Mouse (Mus musculus) liver, embryonic 12.5 days (tissue): ENCODE data around the gene Olfr750. TPM values are rescaled to one million over a fixed set of nuclear protein-coding genes. Genes with fewer than 3 reads are reported as not detected.
A peak's percentile ranks its signal among the peaks of the same experiment; 100 is the strongest.
"Not testable (repeated sequence)": the region's sequence is repeated elsewhere in the genome, so short reads cannot be mapped to it uniquely, and the experiment has no call there.

Experiments used
- ATAC-seq: fragments of 200-750 bp; cut with Nextera tagmentation; 2 replicates; pipeline ENCODE4 v1.8.0; 2017; ENCODE audit warnings: moderate number of reproducible peaks, mild to moderate bottlenecking, moderate library complexity
- H3K27ac ChIP-seq: fragments of 300-500 bp; sonication (generic); 2 replicates; pipeline ENCODE4 v1.5.1; 2016; ENCODE audit warnings: mild to moderate bottlenecking
- H3K27me3 ChIP-seq: fragments of 300-500 bp; sonication (generic); replicated peaks from 2 replicates; pipeline ENCODE4 v1.6.1; 2016; ENCODE audit warnings: mild to moderate bottlenecking, moderate library complexity
- H3K36me3 ChIP-seq: fragments of 300-500 bp; sonication (generic); 2 replicates; pipeline ENCODE4 v1.6.1; 2016; ENCODE audit warnings: mild to moderate bottlenecking, moderate library complexity
- H3K4me1 ChIP-seq: fragments of 300-500 bp; sonication (generic); 2 replicates; pipeline ENCODE4 v1.6.1; 2016
- H3K4me2 ChIP-seq: fragments of 300-500 bp; sonication (generic); 2 replicates; pipeline ENCODE4 v1.6.1; 2016; ENCODE audit warnings: mild to moderate bottlenecking, moderate library complexity
- H3K4me3 ChIP-seq: fragments of 300-500 bp; sonication (generic); 2 replicates; pipeline ENCODE4 v1.5.1; 2016; ENCODE audit warnings: mild to moderate bottlenecking, moderate library complexity
- H3K9ac ChIP-seq: fragments of 300-500 bp; sonication (generic); 2 replicates; pipeline ENCODE4 v1.6.1; 2016; ENCODE audit warnings: mild to moderate bottlenecking, moderate library complexity
- H3K9me3 ChIP-seq: fragments of 300-500 bp; sonication (generic); replicated peaks from 2 replicates; pipeline ENCODE4 v1.6.1; 2016; ENCODE audit warnings: mild to moderate bottlenecking, moderate library complexity
- WGBS: fragments of 180-500 bp; shearing (Covaris S2); methylation state at CpG from one replicate; pipeline ENCODE4 v1.1.7; 2016; ENCODE audit not compliant: insufficient replicate concordance; 5-methylcytosine and 5-hydroxymethylcytosine counted together
- polyA plus RNA-seq: library from polyadenylated mRNA; unstranded; fragments of >200 nt; fragmentation: Nextera tagmentation; extraction: Ambion mirVana; gene quantifications from 2 replicates; pipeline ENCODE4 v1.2.1, GENCODE M21; 2016

The Olfr750 gene
- not detected in 2 replicates for polyA plus RNA-seq

DNA sequence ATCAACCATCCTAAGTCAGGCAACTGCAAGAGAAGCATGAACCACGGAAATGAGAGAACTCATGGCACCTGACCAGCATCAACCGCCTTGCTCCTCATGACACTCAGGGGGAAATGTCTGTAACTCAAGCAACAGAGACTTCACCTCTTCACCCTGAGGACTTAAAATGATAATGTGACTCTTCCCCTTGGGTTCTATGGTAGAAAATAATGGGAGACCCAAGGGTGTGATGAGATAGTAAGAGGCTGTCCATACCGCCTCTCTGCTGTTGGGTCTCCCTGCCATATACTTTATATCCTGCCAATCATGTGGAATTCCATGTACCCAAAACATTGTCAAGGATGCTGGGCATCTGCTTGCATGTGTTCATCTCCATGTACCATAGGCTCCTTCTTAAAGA lies at the start of gene Olfr750:
Olfr750 (minus strand) TSS at position 101 of the 400 bp plus-strand sequence.
- no peak for ATAC-seq
- Histone ChIP-seq H3K4me2 (no peak within 1 kb of the TSS), H3K4me1 (no peaks in the 10 kb centered on the region), H3K27me3 (peaks cover 34% of the 10 kb centered on the region), H3K9ac (no peak within 1 kb of the TSS), H3K27ac (no peak within 1 kb of the TSS), H3K4me3 (no peak within 1 kb of the TSS), H3K36me3 (no peaks in the 10 kb centered on the region), H3K9me3 (no peaks in the 10 kb centered on the region)
- 71% methylated on average over 3 of the region's 3 CpGs for WGBS

DNA sequence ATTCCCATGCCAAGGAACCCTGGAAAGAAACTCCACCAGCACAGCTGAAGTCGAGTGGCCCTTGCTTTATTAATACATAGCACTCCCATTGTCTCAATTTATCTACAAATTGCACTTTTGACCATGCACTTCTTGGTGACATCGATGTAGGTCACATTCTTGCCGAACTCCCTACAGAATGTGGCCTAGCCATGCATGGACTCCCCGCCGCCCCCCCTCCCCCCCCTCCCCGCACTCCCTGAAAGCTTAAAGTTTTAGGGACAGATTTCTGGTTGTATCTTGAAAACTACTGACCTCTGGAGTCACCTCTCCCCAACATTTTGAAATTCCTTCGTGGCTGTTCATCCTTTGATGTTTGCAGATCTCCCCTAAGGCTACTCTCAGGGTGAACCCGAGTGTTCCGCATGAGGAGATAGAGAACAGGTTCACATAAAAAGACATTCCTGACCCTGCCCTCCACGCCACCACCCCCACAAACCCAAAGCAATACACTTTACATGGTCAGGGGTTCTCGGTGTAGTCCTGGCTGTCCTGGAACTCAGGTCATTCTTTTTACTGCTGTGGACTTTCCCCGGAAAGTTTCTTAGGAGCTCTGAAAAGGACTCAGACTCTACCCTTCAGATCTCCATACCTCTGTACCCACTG lies 39.8 kb upstream of the Olfr750 start, which contains the start of gene Eddm3b:
Eddm3b (plus strand) TSS at position 511 of the 645 bp plus-strand sequence.
- no peak within 1 kb of the TSS for H3K4me2 ChIP-seq
- H3K27me3 ChIP-seq, result 0 out of 2 replicates have a peak, but pooled peaks cover 14% of the 10 kb centered on the region
- H3K9ac ChIP-seq, result no peak within 1 kb of the TSS
- ATAC-seq, result no peak
- H3K36me3 ChIP-seq, result no peaks in the 10 kb centered on the region
- H3K4me1 ChIP-seq, result 0 out of 2 replicates have a peak, but pooled peaks cover 4% of the 10 kb centered on the region
- 57% methylated on average over 12 of the region's 12 CpGs for WGBS
- no peaks in the 10 kb centered on the region for H3K9me3 ChIP-seq
- H3K27ac ChIP-seq, result no peak within 1 kb of the TSS
- no peak within 1 kb of the TSS for H3K4me3 ChIP-seq

DNA sequence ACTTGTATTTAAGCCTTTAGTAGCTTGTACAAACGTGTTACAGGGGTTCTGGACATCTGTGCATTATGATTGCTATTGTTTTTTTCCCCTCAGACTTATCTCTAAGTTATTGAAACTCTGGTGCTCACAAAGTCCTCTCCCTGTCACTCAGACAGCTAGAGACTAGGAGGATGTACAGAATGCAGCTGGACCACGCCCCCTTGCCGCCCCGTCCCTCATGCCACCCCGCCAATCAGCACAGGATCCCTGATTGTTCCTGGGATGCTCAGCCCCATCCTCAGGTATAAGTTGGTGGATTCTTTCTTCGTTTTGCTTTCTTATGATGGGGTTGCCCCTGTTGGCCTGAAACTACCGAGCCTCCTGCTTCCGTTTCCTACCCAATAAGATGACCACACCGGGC lies 39.2 kb upstream of the Olfr750 start:
- no peak overlapping the region for H3K27ac ChIP-seq
- H3K36me3 ChIP-seq, result no peaks in the 10 kb centered on the region
- no peak overlapping the region for H3K4me2 ChIP-seq
- H3K9ac ChIP-seq, result no peak overlapping the region
- no peaks in the 10 kb centered on the region for H3K9me3 ChIP-seq
- H3K4me3 ChIP-seq, result no peak overlapping the region
- WGBS, result 45% methylated on average over 9 of the region's 9 CpGs
- 0 out of 2 replicates have a peak, but pooled peaks cover 4% of the 10 kb centered on the region for H3K4me1 ChIP-seq
- no peak for ATAC-seq
- 0 out of 2 replicates have a peak, but pooled peaks cover 14% of the 10 kb centered on the region for H3K27me3 ChIP-seq

DNA sequence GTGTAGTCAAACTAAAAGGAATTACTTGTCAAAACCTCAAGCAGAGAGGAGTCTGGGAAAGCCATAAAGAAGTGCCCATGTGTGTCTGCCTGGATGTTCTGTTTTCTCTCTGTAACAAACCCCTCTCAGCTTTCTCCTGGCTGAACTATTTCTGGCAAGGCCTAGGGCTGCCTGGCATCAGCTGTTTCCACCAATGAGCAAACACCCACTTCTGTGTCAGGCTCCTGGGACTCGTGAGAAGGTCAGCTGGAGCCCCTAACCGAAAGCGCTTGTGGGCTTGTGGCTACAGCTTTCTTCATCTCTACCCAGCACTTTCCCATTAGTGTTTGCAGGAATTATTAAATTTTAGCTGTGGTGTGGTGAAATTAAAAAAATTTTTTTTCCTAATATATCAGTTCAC lies 37.7 kb upstream of the Olfr750 start:
- Histone ChIP-seq H3K4me2 (no peak overlapping the region), H3K4me3 (no peak overlapping the region), H3K4me1 (0 out of 2 replicates have a peak, but pooled peaks cover 4% of the 10 kb centered on the region), H3K36me3 (no peaks in the 10 kb centered on the region), H3K9ac (no peak overlapping the region; the same call in 1 of the 2 replicates), H3K27me3 (0 out of 2 replicates have a peak, but pooled peaks cover 14% of the 10 kb centered on the region), H3K27ac (no peak overlapping the region), H3K9me3 (no peaks in the 10 kb centered on the region)
- WGBS, result 61% methylated on average over 3 of the region's 3 CpGs
- ATAC-seq, result no peak

DNA sequence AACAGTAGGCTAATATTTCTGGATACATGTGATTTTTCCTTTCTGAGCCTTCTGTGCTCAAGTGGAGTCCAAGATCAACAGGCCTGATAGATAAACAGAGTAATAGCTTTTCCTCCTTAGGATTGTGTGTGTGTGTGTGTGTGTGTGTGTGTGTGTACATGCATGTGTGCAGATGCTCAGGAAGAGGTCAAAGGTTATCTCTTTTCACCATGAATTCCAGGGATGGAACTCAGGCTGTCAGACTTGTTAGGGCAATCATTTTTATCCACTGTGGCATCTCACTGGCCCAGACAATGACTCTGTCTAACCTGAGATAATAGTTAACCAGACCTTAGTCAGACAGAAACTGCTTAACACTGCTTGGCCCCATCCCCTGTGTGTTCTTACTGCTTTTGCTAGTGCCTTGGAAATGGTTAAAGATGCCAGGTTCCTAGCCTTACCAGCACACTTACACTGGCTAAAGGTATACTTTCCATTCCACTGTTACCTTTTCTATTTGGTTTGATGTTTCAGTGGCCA lies 32.3 kb upstream of the Olfr750 start:
- no peak for ATAC-seq

DNA sequence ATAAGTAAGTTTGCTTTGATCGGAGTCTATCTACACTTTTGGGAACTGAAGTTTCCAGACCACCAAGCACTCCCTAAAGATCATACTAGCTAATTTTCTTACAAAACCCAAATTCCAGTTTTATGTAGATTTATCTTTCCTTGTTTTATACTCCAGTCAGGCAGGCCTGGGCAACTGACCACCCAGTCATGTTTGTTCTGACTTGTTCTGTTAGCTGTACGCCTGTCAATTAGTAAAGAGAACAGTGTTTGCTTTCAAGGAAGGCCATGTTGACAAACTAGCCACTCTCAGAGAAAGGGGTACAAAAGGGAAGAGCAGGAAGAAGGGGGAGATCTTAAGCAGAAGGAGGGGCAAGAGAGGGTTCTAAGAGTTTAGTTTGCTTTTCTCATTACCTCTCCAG lies 30.1 kb upstream of the Olfr750 start:
- Histone ChIP-seq H3K9me3 (no peaks in the 10 kb centered on the region), H3K27me3 (no peaks in the 10 kb centered on the region), H3K27ac (peak overlapping the region; percentile 16; the same call in 1 of the 2 replicates), H3K4me1 (peaks cover 25% of the 10 kb centered on the region), H3K36me3 (no peaks in the 10 kb centered on the region), H3K4me3 (no peak overlapping the region), H3K9ac (no peak overlapping the region), H3K4me2 (no peak overlapping the region)
- ATAC-seq, result no peak
- WGBS, result 68% methylated on average over 2 of the region's 2 CpGs

More for the DNA sequence above, 32.3 kb upstream of the Olfr750 start:
- Histone ChIP-seq H3K27ac (no peak overlapping the region), H3K27me3 (no peaks in the 10 kb centered on the region), H3K9me3 (no peaks in the 10 kb centered on the region), H3K9ac (no peak overlapping the region), H3K36me3 (no peaks in the 10 kb centered on the region), H3K4me2 (no peak overlapping the region), H3K4me1 (peaks cover 25% of the 10 kb centered on the region), H3K4me3 (no peak overlapping the region)

DNA sequence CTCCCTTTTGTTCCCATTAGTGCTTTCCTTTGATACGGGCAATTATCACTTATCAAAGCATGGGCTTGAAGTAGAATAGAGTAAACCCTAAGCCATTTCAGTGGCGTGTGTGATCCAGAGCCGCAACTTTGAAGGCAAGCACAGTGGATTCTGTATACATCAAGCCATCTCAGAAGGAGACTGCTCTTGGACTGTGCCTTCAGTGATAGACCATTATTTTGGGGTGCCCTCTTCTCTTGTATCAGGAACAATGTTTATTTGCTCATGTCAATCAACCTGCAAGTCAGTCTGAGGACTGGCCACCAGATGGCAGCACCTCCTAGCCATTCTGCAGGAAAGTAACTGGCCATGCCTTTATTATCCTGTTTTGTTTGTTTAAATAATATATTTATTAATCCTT lies 29.0 kb upstream of the Olfr750 start:
- H3K36me3 ChIP-seq, result no peaks in the 10 kb centered on the region
- H3K27me3 ChIP-seq, result no peaks in the 10 kb centered on the region
- no peak for ATAC-seq
- H3K4me2 ChIP-seq, result no peak overlapping the region
- H3K4me3 ChIP-seq, result no peak overlapping the region
- H3K4me1 ChIP-seq, result peaks cover 25% of the 10 kb centered on the region
- WGBS, result 64% methylated on average over 3 of the region's 3 CpGs
- no peaks in the 10 kb centered on the region for H3K9me3 ChIP-seq
- H3K9ac ChIP-seq, result no peak overlapping the region
- no peak overlapping the region for H3K27ac ChIP-seq

DNA sequence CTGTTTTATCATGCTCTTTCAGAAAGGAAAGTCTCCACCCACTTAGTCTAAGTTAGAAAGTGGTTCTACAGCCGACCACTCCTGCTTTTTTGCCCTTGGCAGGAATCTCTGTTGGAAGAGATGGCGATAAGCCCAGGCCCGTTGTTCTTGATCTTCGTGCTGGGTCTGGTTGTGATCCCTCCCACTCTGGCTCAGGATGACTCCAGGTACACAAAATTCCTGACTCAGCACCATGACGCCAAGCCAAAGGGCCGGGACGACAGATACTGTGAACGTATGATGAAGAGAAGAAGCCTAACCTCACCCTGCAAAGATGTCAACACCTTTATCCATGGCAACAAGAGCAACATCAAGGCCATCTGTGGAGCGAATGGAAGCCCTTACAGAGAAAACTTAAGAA lies 27.0 kb upstream of the Olfr750 start:
- no peaks in the 10 kb centered on the region for H3K9me3 ChIP-seq
- no peak overlapping the region for H3K9ac ChIP-seq
- ATAC-seq, result no peak
- no peaks in the 10 kb centered on the region for H3K36me3 ChIP-seq
- no peaks in the 10 kb centered on the region for H3K27me3 ChIP-seq
- WGBS, result 65% methylated on average over 9 of the region's 9 CpGs
- no peak overlapping the region for H3K4me2 ChIP-seq
- no peak overlapping the region for H3K27ac ChIP-seq
- no peak overlapping the region for H3K4me3 ChIP-seq
- H3K4me1 ChIP-seq, result peaks cover 19% of the 10 kb centered on the region

DNA sequence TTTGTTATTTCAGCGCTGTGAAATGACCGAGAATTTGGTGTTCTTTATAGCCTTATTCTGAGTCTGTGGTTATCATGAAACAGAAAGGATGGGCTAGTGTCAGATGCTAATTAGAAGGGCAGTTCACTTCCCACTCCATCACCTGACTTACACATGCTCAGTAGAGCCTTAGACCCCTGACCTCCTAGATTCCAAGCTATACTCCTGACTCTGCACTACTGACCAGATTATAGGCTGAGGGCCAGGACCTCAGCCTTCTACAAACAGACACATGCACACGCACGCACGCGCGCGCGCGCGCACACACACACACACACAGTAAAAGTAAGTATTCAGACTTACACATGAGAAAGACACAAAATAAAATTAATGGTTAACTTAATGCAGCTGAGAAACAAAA lies 24.7 kb upstream of the Olfr750 start:
- Histone ChIP-seq H3K36me3 (no peaks in the 10 kb centered on the region), H3K4me1 (peaks cover 6% of the 10 kb centered on the region), H3K9me3 (no peaks in the 10 kb centered on the region), H3K4me3 (no peak overlapping the region), H3K4me2 (no peak overlapping the region), H3K9ac (no peak overlapping the region), H3K27me3 (no peaks in the 10 kb centered on the region), H3K27ac (no peak overlapping the region)
- ATAC-seq, result no peak
- WGBS, result 90% methylated on average over 11 of the region's 11 CpGs

DNA sequence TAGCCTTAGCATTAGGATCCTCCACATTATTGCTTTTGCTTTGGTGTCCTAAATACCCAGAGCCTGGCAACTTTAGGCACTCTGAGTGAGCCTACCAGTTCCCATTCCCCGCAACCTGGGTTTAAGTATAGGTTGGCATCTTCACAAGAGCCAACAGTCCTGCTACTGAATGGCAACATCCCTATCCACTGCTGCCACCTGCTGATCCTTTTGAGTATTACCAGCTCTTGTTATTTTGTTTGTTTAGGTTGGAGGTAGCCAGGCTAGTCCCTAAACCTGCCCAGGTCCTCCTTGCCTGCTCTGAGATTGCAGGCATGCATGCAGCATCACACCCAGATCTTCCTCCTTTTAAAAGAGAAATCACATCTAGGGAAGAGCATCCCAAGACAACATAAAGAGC lies 24.1 kb upstream of the Olfr750 start:
- H3K4me3 ChIP-seq, H3K36me3 ChIP-seq, H3K4me1 ChIP-seq, H3K27ac ChIP-seq, H3K9ac ChIP-seq, H3K4me2 ChIP-seq, H3K27me3 ChIP-seq, H3K9me3 ChIP-seq: not testable (repeated sequence)
- 26% methylated on average over 1 of the region's 1 CpGs for WGBS
- peak; percentile 38; the same call in 1 of the 2 replicates for ATAC-seq

DNA sequence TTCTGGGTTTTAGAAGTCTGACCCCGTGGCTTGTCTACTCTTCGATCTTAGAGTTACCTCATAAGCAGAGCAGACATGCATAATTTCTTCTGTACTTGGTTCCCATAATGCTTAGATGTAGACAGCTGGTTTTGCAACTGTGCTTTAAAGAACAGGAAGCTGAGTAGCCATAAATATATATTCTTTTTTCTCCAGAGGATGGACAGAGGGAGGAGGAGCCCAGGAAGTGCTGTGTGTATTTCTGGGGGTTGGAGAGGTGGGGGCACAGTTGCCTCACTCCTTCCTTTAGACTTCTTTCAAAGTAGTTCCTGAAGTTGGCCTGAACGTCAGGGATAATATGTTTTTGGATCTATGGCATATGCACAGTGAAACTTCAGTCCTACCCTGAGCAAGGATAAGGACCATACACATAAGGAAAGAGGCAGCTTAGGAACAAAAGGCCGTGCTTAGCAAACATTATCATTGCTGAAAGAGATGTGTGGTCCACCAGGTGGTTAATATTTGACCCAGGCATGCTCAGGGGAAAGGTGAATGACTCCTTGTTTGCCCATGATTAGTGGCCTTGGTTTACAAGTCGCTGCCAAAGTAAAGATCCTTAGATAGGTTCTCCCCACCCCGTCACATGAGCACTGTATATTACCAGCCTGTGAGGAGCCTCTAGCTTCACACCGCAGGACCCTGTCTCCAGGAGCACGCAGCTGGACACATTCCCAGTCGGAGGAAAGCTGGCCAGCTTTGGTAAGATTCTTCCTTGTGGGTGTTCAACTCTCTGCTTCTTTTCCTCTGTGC lies 21.7 kb upstream of the Olfr750 start:
- H3K4me3 ChIP-seq, result no peak overlapping the region
- no peaks in the 10 kb centered on the region for H3K36me3 ChIP-seq
- 53% methylated on average over 9 of the region's 9 CpGs for WGBS
- H3K4me2 ChIP-seq, result peak overlapping the region; percentile 0; the same call in 1 of the 2 replicates
- H3K9ac ChIP-seq, result no peak overlapping the region
- peak; percentile 22 for ATAC-seq
- H3K27me3 ChIP-seq, result no peaks in the 10 kb centered on the region
- H3K9me3 ChIP-seq, result no peaks in the 10 kb centered on the region
- H3K27ac ChIP-seq, result no peak overlapping the region
- peaks cover 25% of the 10 kb centered on the region for H3K4me1 ChIP-seq

DNA sequence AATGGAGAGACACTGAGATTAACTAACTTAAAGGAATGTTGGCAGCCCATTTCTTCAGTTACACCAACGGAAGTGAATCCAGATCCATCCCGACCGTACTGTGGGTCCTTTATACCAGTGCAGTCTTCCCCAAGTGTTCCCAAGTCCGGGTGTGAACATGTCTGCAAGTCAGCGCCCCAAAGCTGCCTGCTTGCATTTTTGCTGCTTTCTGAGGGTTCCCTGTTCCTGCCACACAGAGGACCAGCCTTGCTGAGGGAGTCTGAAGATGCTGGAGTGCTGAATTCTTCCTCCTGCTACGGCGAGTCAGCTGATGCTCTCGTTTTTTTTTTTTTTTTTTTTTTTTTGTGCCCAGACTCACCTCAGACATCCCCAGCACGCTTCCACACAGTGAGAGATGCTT lies 20.7 kb upstream of the Olfr750 start:
- Histone ChIP-seq H3K4me3 (no peak overlapping the region), H3K27ac (no peak overlapping the region), H3K36me3 (no peaks in the 10 kb centered on the region), H3K27me3 (no peaks in the 10 kb centered on the region), H3K4me1 (peaks cover 29% of the 10 kb centered on the region), H3K9ac (no peak overlapping the region), H3K4me2 (no peak overlapping the region), H3K9me3 (no peaks in the 10 kb centered on the region)
- 55% methylated on average over 9 of the region's 9 CpGs for WGBS
- ATAC-seq, result no peak
